Mouse (Mus musculus): ENCODE measurements at regions not wholly inside any gene's neighbourhood (a gene's known extent, or its start where the extent isn't known, plus 50 kb on each side); places are given as distances from the start of the nearest gene placed in this dataset.

DNA sequence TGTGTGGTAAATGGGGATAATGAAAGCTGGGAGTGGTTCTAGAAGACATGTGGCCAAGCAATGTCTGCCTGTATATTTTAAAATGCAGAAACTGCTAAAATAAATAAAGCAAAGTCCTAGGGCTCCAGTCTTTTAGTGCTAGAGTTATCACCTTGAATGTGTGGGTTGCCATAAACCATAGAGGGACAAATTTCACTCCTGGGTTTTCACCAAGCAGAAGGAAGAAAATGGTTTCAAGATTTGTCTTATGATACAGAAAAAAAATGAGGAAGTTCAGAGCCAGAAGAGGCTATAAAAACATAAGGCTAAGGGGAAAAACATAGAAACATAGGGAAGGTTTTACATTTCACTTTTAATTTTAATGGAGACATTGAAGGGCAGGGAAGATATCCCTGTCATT is 276.1 kb upstream of the 2610001J05Rik start:
- no peaks in the 10 kb centered on the region for H3K4me1 ChIP-seq (ENCODE audit: insufficient read depth)

DNA sequence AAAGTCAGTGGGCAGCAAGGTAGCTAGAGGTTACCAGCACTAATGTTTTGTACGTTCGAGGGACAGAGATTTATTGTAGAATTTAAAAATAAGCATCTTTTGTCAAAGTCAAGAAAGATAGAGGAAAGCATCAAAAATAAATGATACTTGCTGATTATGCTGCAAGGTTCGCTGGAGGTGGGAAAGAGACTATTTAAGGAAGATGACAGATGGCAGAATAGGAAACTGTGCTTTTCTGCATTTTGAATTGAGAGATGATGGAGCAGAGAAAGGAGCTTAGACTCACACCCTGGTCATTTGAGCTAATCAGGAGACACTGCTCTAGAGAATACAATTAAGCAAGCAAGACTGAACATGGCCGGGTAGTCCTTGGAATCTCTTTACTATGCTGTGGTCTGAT is 275.1 kb upstream of the 2610001J05Rik start:
- Histone ChIP-seq H3K27ac (ENCODE audit: low read depth) (no peak overlapping the region), H3K36me3 (replicated peaks; ENCODE audit: insufficient read depth, low read length) (no peaks in the 10 kb centered on the region), H3K4me2 (ENCODE audit: low read depth, low read length) (no peak overlapping the region), H3K27me3 (ENCODE audit: insufficient read depth, low read length) (no peaks in the 10 kb centered on the region), H3K4me1 (ENCODE audit: insufficient read depth) (no peaks in the 10 kb centered on the region), H3K9me3 (ENCODE audit: low read length) (no peaks in the 10 kb centered on the region; the same call in 1 of the 2 replicates), H3K4me3 (ENCODE audit: low read depth, low read length) (no peak overlapping the region), H3K9ac (replicated peaks) (no peak overlapping the region)
- no peak for DNase-seq
- 69% methylated on average over 4 of the region's 4 CpGs for WGBS (ENCODE audit: insufficient replicate concordance)
- ATAC-seq, result no peak
- TF ChIP-seq CTCF (IDR thresholded peaks at IDR 0.05; ENCODE audit: low read depth) (no peak), EP300 (IDR thresholded peaks at IDR 0.05; ENCODE audit: low read depth) (no peak)

More for the DNA sequence above, 276.1 kb upstream of the 2610001J05Rik start:
- no peaks in the 10 kb centered on the region for H3K27me3 ChIP-seq (ENCODE audit: insufficient read depth, low read length)
- H3K9me3 ChIP-seq (ENCODE audit: low read length), result no peaks in the 10 kb centered on the region; the same call in 1 of the 2 replicates
- TF ChIP-seq CTCF (IDR thresholded peaks at IDR 0.05; ENCODE audit: low read depth) (no peak), EP300 (IDR thresholded peaks at IDR 0.05; ENCODE audit: low read depth) (no peak)
- no peak for DNase-seq
- H3K36me3 ChIP-seq (replicated peaks; ENCODE audit: insufficient read depth, low read length), result no peaks in the 10 kb centered on the region
- H3K4me3 ChIP-seq (ENCODE audit: low read depth, low read length), result no peak overlapping the region
- no peak overlapping the region for H3K4me2 ChIP-seq (ENCODE audit: low read depth, low read length)
- no peak overlapping the region for H3K9ac ChIP-seq (replicated peaks)
- ATAC-seq, result no peak
- H3K27ac ChIP-seq (ENCODE audit: low read depth), result no peak overlapping the region

DNA sequence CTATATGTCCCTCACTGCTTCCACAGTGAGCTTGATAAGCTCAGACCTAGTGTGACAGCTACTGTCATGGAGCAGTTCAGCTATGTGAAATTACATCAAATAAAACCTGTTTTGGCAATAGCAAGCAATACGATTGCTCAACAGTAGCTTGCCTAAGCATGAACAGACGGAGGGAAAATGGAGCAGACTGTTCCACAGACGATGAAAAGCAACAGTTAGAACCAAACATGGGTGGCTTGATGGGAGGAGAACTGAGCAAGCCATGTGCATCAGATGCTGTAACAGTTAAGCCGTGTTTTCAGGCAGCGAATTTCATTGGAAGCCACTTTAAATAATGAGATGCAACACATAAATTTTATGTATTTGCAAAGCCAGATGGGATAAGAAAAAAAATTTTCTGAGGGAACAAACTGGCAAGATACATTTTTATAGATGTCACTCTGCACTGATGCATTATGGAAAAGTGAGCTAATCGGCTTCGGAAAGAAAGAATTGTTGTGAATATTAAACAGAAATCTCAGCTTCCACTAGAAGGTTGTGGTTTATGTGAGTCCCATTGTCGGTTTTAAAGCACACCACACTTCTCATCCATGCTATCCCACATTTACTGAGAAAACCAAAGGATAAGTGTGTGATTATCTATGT is 270.9 kb upstream of the 2610001J05Rik start:
- H3K27ac ChIP-seq (ENCODE audit: low read depth), result no peak overlapping the region
- H3K27me3 ChIP-seq (ENCODE audit: insufficient read depth, low read length), result no peaks in the 10 kb centered on the region
- H3K36me3 ChIP-seq (replicated peaks; ENCODE audit: insufficient read depth, low read length), result no peaks in the 10 kb centered on the region
- WGBS (ENCODE audit: insufficient replicate concordance), result 67% methylated on average over 8 of the region's 8 CpGs
- ATAC-seq (no peak), DNase-seq (no peak)
- no peaks in the 10 kb centered on the region for H3K4me1 ChIP-seq (ENCODE audit: insufficient read depth)
- no peak overlapping the region for H3K4me3 ChIP-seq (ENCODE audit: low read depth, low read length)
- H3K9me3 ChIP-seq (ENCODE audit: low read length), result no peaks in the 10 kb centered on the region
- TF ChIP-seq EP300 (IDR thresholded peaks at IDR 0.05; ENCODE audit: low read depth) (no peak), CTCF (IDR thresholded peaks at IDR 0.05; ENCODE audit: low read depth) (no peak)
- H3K4me2 ChIP-seq (ENCODE audit: low read depth, low read length), result no peak overlapping the region
- no peak overlapping the region for H3K9ac ChIP-seq (replicated peaks)

DNA sequence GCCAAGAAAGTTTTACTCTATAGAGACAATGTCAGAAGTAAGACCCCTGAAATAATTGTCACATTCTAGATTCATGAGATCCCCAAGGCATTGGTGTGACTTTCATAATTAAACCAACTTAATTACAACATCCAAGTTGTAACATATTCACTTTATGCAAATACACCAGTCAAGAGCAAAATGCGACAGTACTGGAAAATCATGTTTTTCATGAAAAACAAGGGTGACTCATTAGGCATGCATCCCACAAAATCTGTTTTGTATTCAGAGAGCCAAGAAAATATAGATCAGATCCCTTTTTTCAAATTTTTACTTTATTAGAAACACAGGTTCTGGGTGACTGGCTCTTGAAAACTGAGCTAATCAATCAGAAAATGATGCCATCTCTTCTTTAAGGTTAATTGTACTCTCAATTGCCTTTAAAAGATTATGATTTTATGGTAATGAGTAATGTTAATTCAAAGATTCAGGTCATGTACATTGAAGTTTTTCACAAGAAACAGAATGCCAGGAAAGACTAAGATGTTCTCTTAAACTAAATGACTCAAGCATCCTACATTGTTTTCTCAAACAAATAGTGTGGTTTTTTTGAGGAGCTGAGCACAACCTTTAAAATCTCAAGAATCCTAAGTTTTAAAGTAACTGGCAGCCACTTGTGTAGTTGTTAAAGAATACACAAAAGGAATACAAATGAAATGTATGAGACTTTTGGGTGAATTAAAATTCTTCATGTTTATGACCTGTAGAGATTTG is 259.2 kb upstream of the 2610001J05Rik start:
- Histone ChIP-seq H3K9ac (replicated peaks) (no peak overlapping the region), H3K4me3 (ENCODE audit: low read depth, low read length) (no peak overlapping the region), H3K4me1 (ENCODE audit: insufficient read depth) (no peaks in the 10 kb centered on the region), H3K27me3 (ENCODE audit: insufficient read depth, low read length) (no peaks in the 10 kb centered on the region), H3K4me2 (ENCODE audit: low read depth, low read length) (no peak overlapping the region), H3K27ac (ENCODE audit: low read depth) (no peak overlapping the region), H3K36me3 (replicated peaks; ENCODE audit: insufficient read depth, low read length) (no peaks in the 10 kb centered on the region), H3K9me3 (ENCODE audit: low read length) (no peaks in the 10 kb centered on the region)
- no peak for ATAC-seq
- TF ChIP-seq EP300 (IDR thresholded peaks at IDR 0.05; ENCODE audit: low read depth), result no peak
- no peak for TF ChIP-seq CTCF (IDR thresholded peaks at IDR 0.05; ENCODE audit: low read depth)
- DNase-seq, result no peak
- 79% methylated on average over 1 of the region's 1 CpGs for WGBS (ENCODE audit: insufficient replicate concordance)

DNA sequence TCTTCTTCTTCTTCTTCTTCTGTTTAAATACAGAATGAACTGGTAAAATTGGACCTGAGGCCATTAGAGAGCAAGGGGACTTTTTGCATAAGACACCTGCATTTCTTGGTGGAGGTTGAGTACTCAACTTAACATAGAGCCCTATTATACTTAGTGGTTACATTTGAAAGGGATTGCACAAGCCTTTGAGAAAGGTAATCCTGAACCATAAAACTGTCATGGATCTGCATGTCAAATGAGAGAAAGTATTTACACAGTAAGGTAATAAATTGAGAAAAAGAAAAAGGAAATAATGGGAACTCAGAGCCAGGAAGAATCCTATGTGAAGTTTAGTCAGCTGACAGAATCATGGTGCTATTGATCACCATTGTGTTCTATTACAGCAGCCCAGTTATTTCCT is 258.1 kb upstream of the 2610001J05Rik start:
- Histone ChIP-seq H3K9me3 (ENCODE audit: low read length) (no peaks in the 10 kb centered on the region), H3K27ac (ENCODE audit: low read depth) (no peak overlapping the region), H3K4me1 (ENCODE audit: insufficient read depth) (no peaks in the 10 kb centered on the region), H3K27me3 (ENCODE audit: insufficient read depth, low read length) (no peaks in the 10 kb centered on the region), H3K36me3 (replicated peaks; ENCODE audit: insufficient read depth, low read length) (no peaks in the 10 kb centered on the region), H3K4me2 (ENCODE audit: low read depth, low read length) (no peak overlapping the region), H3K9ac (replicated peaks) (no peak overlapping the region), H3K4me3 (ENCODE audit: low read depth, low read length) (no peak overlapping the region)
- ATAC-seq (no peak), DNase-seq (no peak)
- TF ChIP-seq EP300 (IDR thresholded peaks at IDR 0.05; ENCODE audit: low read depth), result no peak
- TF ChIP-seq CTCF (IDR thresholded peaks at IDR 0.05; ENCODE audit: low read depth), result no peak

DNA sequence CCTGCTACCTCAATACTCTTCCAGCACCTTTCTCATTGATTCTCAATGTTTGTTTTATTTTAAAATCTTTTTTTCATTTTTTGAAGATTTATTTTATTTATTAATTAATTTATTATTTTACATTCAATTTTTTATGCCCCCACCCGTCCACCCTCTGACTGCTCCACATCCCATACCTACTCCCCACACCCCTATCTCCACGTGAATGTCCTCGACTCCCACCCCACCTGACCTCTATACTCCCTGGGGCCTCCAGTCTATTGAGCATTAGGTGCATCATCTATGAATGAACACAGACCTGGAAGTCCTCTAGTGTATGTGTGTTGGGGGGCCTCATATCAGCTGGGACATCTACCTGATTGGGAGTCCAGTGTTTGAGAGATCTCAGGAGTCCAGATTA is 251.0 kb upstream of the 2610001J05Rik start:
- H3K4me1 ChIP-seq (ENCODE audit: insufficient read depth), result no peaks in the 10 kb centered on the region
- no peak overlapping the region for H3K27ac ChIP-seq (ENCODE audit: low read depth)
- H3K4me2 ChIP-seq (ENCODE audit: low read depth, low read length), result no peak overlapping the region
- TF ChIP-seq CTCF (IDR thresholded peaks at IDR 0.05; ENCODE audit: low read depth), result no peak
- no peak for TF ChIP-seq EP300 (IDR thresholded peaks at IDR 0.05; ENCODE audit: low read depth)
- no peak for ATAC-seq
- WGBS (ENCODE audit: insufficient replicate concordance), result 76% methylated on average over 3 of the region's 3 CpGs
- DNase-seq, result no peak
- no peak overlapping the region for H3K4me3 ChIP-seq (ENCODE audit: low read depth, low read length)
- H3K9ac ChIP-seq (replicated peaks), result no peak overlapping the region
- H3K27me3 ChIP-seq (ENCODE audit: insufficient read depth, low read length), result no peaks in the 10 kb centered on the region
- H3K36me3 ChIP-seq (replicated peaks; ENCODE audit: insufficient read depth, low read length), result no peaks in the 10 kb centered on the region
- no peaks in the 10 kb centered on the region for H3K9me3 ChIP-seq (ENCODE audit: low read length)

Measured in liver, postnatal 0 days (tissue).